Mouse (Mus musculus): ENCODE measurements around the gene Tmem267.
"Not testable (repeated sequence)": the region's sequence is repeated elsewhere in the genome, so short reads cannot be mapped to it uniquely, and the experiment has no call there.

The Tmem267 gene

GRCm38 (mm10) chr13:119618841-119619240 is 131.0 kb downstream of the Tmem267 start:
- DNase-seq (ENCODE audit: low spot score in 2 of 2): no peak

GRCm38 (mm10) chr13:119619735-119620134 is 131.9 kb downstream of the Tmem267 start:
- DNase-seq (ENCODE audit: low spot score in 2 of 2): no peak

- DNase-seq (ENCODE audit: low spot score in 2 of 2): no peak
These were observed 135.8 kb downstream of the Tmem267 start, which contains the start of gene Ccl28 for GRCm38 (mm10) chr13:119623634-119624033. Gene Ccl28 (plus strand): TSS chr13:119623819.

- not testable (repeated sequence) for DNase-seq (ENCODE audit: low spot score in 2 of 2)
These were observed 138.1 kb downstream of the Tmem267 start for GRCm38 (mm10) chr13:119625952-119626351.

GRCm38 (mm10) chr13:119631482-119632155 is 143.8 kb downstream of the Tmem267 start:
- DNase-seq (ENCODE audit: low spot score in 2 of 2): peak; percentile 78 to 83

- no peak for DNase-seq (ENCODE audit: low spot score in 2 of 2)
These were observed 144.3 kb downstream of the Tmem267 start for GRCm38 (mm10) chr13:119632156-119632548.

GRCm38 (mm10) chr13:119635496-119635895 is 147.7 kb downstream of the Tmem267 start:
- no peak for DNase-seq (ENCODE audit: low spot score in 2 of 2)

GRCm38 (mm10) chr13:119637837-119638236 is 150.0 kb downstream of the Tmem267 start:
- no peak for DNase-seq (ENCODE audit: low spot score in 2 of 2)

GRCm38 (mm10) chr13:119638449-119638848 is 150.6 kb downstream of the Tmem267 start:
- no peak for DNase-seq (ENCODE audit: low spot score in 2 of 2)

- no peak for DNase-seq (ENCODE audit: low spot score in 2 of 2)
These were observed 151.5 kb downstream of the Tmem267 start for GRCm38 (mm10) chr13:119639302-119639701.

GRCm38 (mm10) chr13:119640504-119640903 is 152.7 kb downstream of the Tmem267 start:
- no peak for DNase-seq (ENCODE audit: low spot score in 2 of 2)

- no peak for DNase-seq (ENCODE audit: low spot score in 2 of 2)
These were observed 153.3 kb downstream of the Tmem267 start for GRCm38 (mm10) chr13:119641145-119641544.

- no peak for DNase-seq (ENCODE audit: low spot score in 2 of 2)
These were observed 156.9 kb downstream of the Tmem267 start for GRCm38 (mm10) chr13:119644769-119645168.

GRCm38 (mm10) chr13:119646511-119646910 is 158.7 kb downstream of the Tmem267 start:
- no peak for DNase-seq (ENCODE audit: low spot score in 2 of 2)

- DNase-seq (ENCODE audit: low spot score in 2 of 2): peak; percentile 63 to 72
These were observed 161.3 kb downstream of the Tmem267 start for GRCm38 (mm10) chr13:119648891-119649698.

GRCm38 (mm10) chr13:119649699-119650046 is 161.8 kb downstream of the Tmem267 start:
- DNase-seq (ENCODE audit: low spot score in 2 of 2): no peak

GRCm38 (mm10) chr13:119654734-119655133 is 166.9 kb downstream of the Tmem267 start:
- DNase-seq (ENCODE audit: low spot score in 2 of 2): no peak

GRCm38 (mm10) chr13:119656246-119656645 is 168.4 kb downstream of the Tmem267 start:
- no peak for DNase-seq (ENCODE audit: low spot score in 2 of 2)

- no peak for DNase-seq (ENCODE audit: low spot score in 2 of 2)
These were observed 169.1 kb downstream of the Tmem267 start for GRCm38 (mm10) chr13:119656846-119657416.
